Mouse (Mus musculus) CH12.LX (cell line): ENCODE measurements at regions not wholly inside any gene's neighbourhood (a gene's known extent, or its start where the extent isn't known, plus 50 kb on each side); places are given as distances from the start of the nearest gene placed in this dataset.

Experiments used
- DNase-seq: peaks from one replicate; pipeline ENCODE4 v3.0.0-alpha.2; 2013; ENCODE audit errors: extremely low read depth
- H3K27ac ChIP-seq: 2 replicates; pipeline ENCODE4 v1.5.1; 2012; ENCODE audit warnings: low read depth, mild to moderate bottlenecking, control low read depth, moderate library complexity; ENCODE audit not compliant: insufficient read depth
- H3K27me3 ChIP-seq: replicated peaks from 2 replicates; pipeline ENCODE3; 2012; ENCODE audit warnings: inconsistent platforms
- H3K36me3 ChIP-seq, 2 experiments: replicated peaks in 1 of 2; 2 replicates each; pipeline versions ENCODE3 to v1.6.1; 2012; ENCODE audit warnings: inconsistent platforms in 1 of 2, low read length in 1 of 2, mild to moderate bottlenecking in 1 of 2, mixed read lengths in 1 of 2, moderate library complexity in 1 of 2; ENCODE audit not compliant: control insufficient read depth in 1 of 2, insufficient read depth in 1 of 2
- H3K4me1 ChIP-seq, 2 experiments: 2 replicates each; pipeline ENCODE4 v1.6.1; 2012; ENCODE audit warnings: inconsistent platforms in 1 of 2, moderate library complexity in 1 of 2; ENCODE audit not compliant: insufficient read depth in 2 of 2, control insufficient read depth in 1 of 2
- H3K4me2 ChIP-seq: 2 replicates; pipeline ENCODE4 v1.6.1; 2012; ENCODE audit warnings: low read depth, mild to moderate bottlenecking, control low read depth; ENCODE audit not compliant: poor library complexity, insufficient read depth, severe bottlenecking
- H3K4me3 ChIP-seq, 3 experiments: fragments of 150-350 bp in 1 of 3; sonication (generic) in 1 of 3; replicated peaks in 1 of 3; 2 replicates each; pipeline versions ENCODE3 to v1.5.1; 2011 to 2012; ENCODE audit warnings: low read depth in 2 of 3, low read length in 2 of 3, mild to moderate bottlenecking in 2 of 3, moderate library complexity in 2 of 3, control low read depth in 1 of 3, improper control_type of control experiment in 1 of 3, inconsistent platforms in 1 of 3, mixed read lengths in 1 of 3; ENCODE audit not compliant: poor library complexity in 1 of 3
- H3K79me2 ChIP-seq: replicated peaks from 2 replicates; pipeline ENCODE4 v1.6.1; 2012; ENCODE audit warnings: mild to moderate bottlenecking, moderate library complexity; ENCODE audit not compliant: control insufficient read depth, poor library complexity, insufficient read depth, severe bottlenecking; ENCODE audit errors: extremely low read depth
- H3K9ac ChIP-seq: 2 replicates; pipeline ENCODE4 v1.6.1; 2012; ENCODE audit warnings: low read depth, mild to moderate bottlenecking, control low read depth, moderate library complexity; ENCODE audit not compliant: insufficient read depth
- H3K9me3 ChIP-seq: replicated peaks from 2 replicates; pipeline ENCODE3; 2012; ENCODE audit warnings: low read length, inconsistent platforms, mixed read lengths
- BHLHE40 ChIP-seq: IDR thresholded peaks from 2 replicates; pipeline ENCODE4 v1.6.1; 2011; ENCODE audit warnings: mild to moderate bottlenecking, low read depth, low read length, improper control_type of control experiment
- CHD1 ChIP-seq: IDR thresholded peaks from 2 replicates; pipeline ENCODE4 v1.6.1; 2012; ENCODE audit warnings: low read depth, low read length, improper control_type of control experiment, inconsistent platforms
- E2F4 ChIP-seq: IDR thresholded peaks from 2 replicates; pipeline ENCODE4 v1.6.1; 2011; ENCODE audit warnings: low read depth, low read length, improper control_type of control experiment; ENCODE audit not compliant: insufficient replicate concordance
- ELF1 ChIP-seq: IDR thresholded peaks from 2 replicates; pipeline ENCODE4 v1.6.1; 2014; ENCODE audit warnings: low read depth, mild to moderate bottlenecking, inconsistent platforms, low read length, improper control_type of control experiment
- EP300 ChIP-seq: IDR thresholded peaks from 2 replicates; pipeline ENCODE4 v1.6.1; 2011; ENCODE audit warnings: low read length, improper control_type of control experiment
- ETS1 ChIP-seq: conservative IDR thresholded peaks from 2 replicates; pipeline ENCODE4 v1.6.1; 2012; ENCODE audit warnings: low read depth, mild to moderate bottlenecking, inconsistent platforms, low read length, improper control_type of control experiment, moderate library complexity
- HCFC1 ChIP-seq: IDR thresholded peaks from 2 replicates; pipeline ENCODE4 v1.6.1; 2012; ENCODE audit warnings: low read depth, mild to moderate bottlenecking, inconsistent platforms, low read length, improper control_type of control experiment
- IRF4 ChIP-seq: IDR thresholded peaks from 2 replicates; pipeline ENCODE4 v1.6.1; 2014; ENCODE audit warnings: low read depth, mild to moderate bottlenecking, inconsistent platforms, low read length, improper control_type of control experiment
- JUND ChIP-seq: conservative IDR thresholded peaks from 2 replicates; pipeline ENCODE4 v1.6.1; 2011; ENCODE audit warnings: low read depth, low read length, improper control_type of control experiment
- MAX ChIP-seq: IDR thresholded peaks from 2 replicates; pipeline ENCODE4 v1.6.1; 2011; ENCODE audit warnings: low read length, improper control_type of control experiment
- MAZ ChIP-seq: IDR thresholded peaks from 2 replicates; pipeline ENCODE4 v1.6.1; 2012; ENCODE audit warnings: low read depth, mild to moderate bottlenecking, inconsistent platforms, low read length, improper control_type of control experiment, moderate library complexity
- MXI1 ChIP-seq: IDR thresholded peaks from 2 replicates; pipeline ENCODE4 v1.6.1; 2011; ENCODE audit warnings: mild to moderate bottlenecking, low read depth, low read length, improper control_type of control experiment
- MYC ChIP-seq: IDR thresholded peaks from 2 replicates; pipeline ENCODE4 v1.6.1; 2011; ENCODE audit warnings: low read depth, mild to moderate bottlenecking, improper control_type of control experiment, low read length
- PAX5 ChIP-seq: IDR thresholded peaks from 2 replicates; pipeline ENCODE4 v1.6.1; 2012; ENCODE audit warnings: low read length, inconsistent platforms, mixed read lengths
- POLR2AphosphoS2 ChIP-seq: IDR thresholded peaks from 2 replicates; pipeline ENCODE4 v1.6.1; 2011; ENCODE audit warnings: low read depth, low read length, improper control_type of control experiment
- RCOR1 ChIP-seq: conservative IDR thresholded peaks from 2 replicates; pipeline ENCODE4 v1.6.1; 2012; ENCODE audit warnings: low read depth, mild to moderate bottlenecking, inconsistent platforms, low read length, improper control_type of control experiment
- SIN3A ChIP-seq: IDR thresholded peaks from 2 replicates; pipeline ENCODE4 v1.6.1; 2012; ENCODE audit warnings: low read length, improper control_type of control experiment, inconsistent platforms
- TCF12 ChIP-seq: IDR thresholded peaks from 2 replicates; pipeline ENCODE4 v1.6.1; 2014; ENCODE audit warnings: low read depth, mild to moderate bottlenecking, inconsistent platforms, low read length, improper control_type of control experiment
- ZNF384 ChIP-seq: IDR thresholded peaks from 2 replicates; pipeline ENCODE4 v1.6.1; 2012; ENCODE audit warnings: low read depth, low read length, improper control_type of control experiment, inconsistent platforms
- dilution Hi-C: fragments of 300-500 bp; cut with MboI; formaldehyde crosslinking; loops from 2 replicates; pipeline ENCODE4 v1.14.3; 2020; ENCODE audit warnings: low sequenced_read_pairs; ENCODE audit not compliant: extremely low pct_unique_long_range_greater_than_20kb, extremely low pct_ligation_motif_present
- in situ Hi-C: fragments of 300-500 bp; cut with MboI; formaldehyde crosslinking; loops from 3 replicates; pipeline ENCODE4 v1.14.3; 2019; ENCODE audit warnings: low sequenced_read_pairs, low pct_ligation_motif_present, low pct_unique_long_range_greater_than_20kb, mixed read lengths

GRCm38 (mm10) chr13:44155956-44156355 lies 371.4 kb downstream of the Cd83 start:
- no peaks in the 10 kb centered on the region for H3K79me2 ChIP-seq
- no peak overlapping the region for H3K4me3 ChIP-seq
- no peak overlapping the region for H3K27ac ChIP-seq
- H3K27me3 ChIP-seq, result no peaks in the 10 kb centered on the region
- dilution Hi-C loops (no loop called here), in situ Hi-C loops (no loop called here)
- H3K9ac ChIP-seq, result no peak overlapping the region
- H3K4me1 ChIP-seq, result peaks cover 0 to 12% of the 10 kb centered on the region in 2 experiments; a peak in 2 of 4 replicates
- H3K36me3 ChIP-seq, result no peaks in the 10 kb centered on the region
- DNase-seq, result no peak
- TF ChIP-seq JUND (no peak), HCFC1 (no peak), ELF1 (no peak), TCF12 (no peak), POLR2AphosphoS2 (no peak), IRF4 (no peak), MYC (no peak), RCOR1 (no peak), MAX (no peak), ZNF384 (no peak)
- H3K4me2 ChIP-seq, result no peak overlapping the region
- H3K9me3 ChIP-seq, result peaks cover 4% of the 10 kb centered on the region

DNA sequence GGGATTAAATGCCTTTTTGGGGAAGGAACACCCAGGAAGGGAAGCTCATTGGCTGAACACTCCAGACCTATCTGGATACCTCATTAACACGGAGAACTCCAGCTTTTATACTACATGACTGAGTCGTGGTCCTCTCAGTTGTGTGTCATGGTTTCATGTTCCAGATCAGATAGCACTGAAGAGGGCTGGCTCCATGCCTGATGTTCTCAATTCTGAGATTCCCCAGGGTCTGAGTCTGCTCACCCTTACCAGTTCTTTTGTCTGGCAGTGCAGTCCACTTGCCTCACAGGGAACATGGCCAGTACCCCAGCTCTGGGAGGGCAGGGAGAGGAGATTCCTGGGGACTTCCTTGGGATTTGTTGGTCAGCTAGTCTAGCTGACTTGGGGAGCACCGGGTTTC lies 372.0 kb downstream of the Cd83 start:
- peaks cover 0 to 12% of the 10 kb centered on the region in 2 experiments; a peak in 2 of 4 replicates for H3K4me1 ChIP-seq
- no peak overlapping the region for H3K4me2 ChIP-seq
- H3K9ac ChIP-seq, result no peak overlapping the region
- no peak for DNase-seq
- H3K79me2 ChIP-seq, result no peaks in the 10 kb centered on the region
- H3K4me3 ChIP-seq, result no peak overlapping the region
- TF ChIP-seq BHLHE40 (no peak), CHD1 (no peak), SIN3A (no peak), PAX5 (no peak), E2F4 (no peak), MAZ (no peak), MXI1 (no peak), EP300 (no peak), ETS1 (no peak)
- in situ Hi-C loops (no loop called here), dilution Hi-C loops (no loop called here)
- no peak overlapping the region for H3K27ac ChIP-seq
- H3K9me3 ChIP-seq, result peaks cover 4% of the 10 kb centered on the region
- H3K36me3 ChIP-seq, result no peaks in the 10 kb centered on the region
- H3K27me3 ChIP-seq, result no peaks in the 10 kb centered on the region
